Mouse (Mus musculus) liver, adult 2 months (tissue): ENCODE measurements at regions not wholly inside any gene's neighbourhood (a gene's known extent, or its start where the extent isn't known, plus 50 kb on each side); places are given as distances from the start of the nearest gene placed in this dataset.

Experiments used
- DNase-seq: peaks from one replicate; pipeline ENCODE4 v3.0.0-alpha.2; 2011; ENCODE audit warnings: low read depth, low spot score; ENCODE audit errors: extremely low read depth
- H3K27ac ChIP-seq: fragments of 200-500 bp; replicated peaks from 2 replicates; pipeline ENCODE4 v1.5.1; 2012; ENCODE audit warnings: low read depth, mild to moderate bottlenecking, control low read depth, inconsistent platforms, low read length; ENCODE audit not compliant: insufficient read depth
- H3K27me3 ChIP-seq: fragments of 200-500 bp; 2 replicates; pipeline ENCODE4 v1.6.1; 2012; ENCODE audit warnings: mild to moderate bottlenecking, moderate library complexity, low read length, inconsistent platforms; ENCODE audit not compliant: control insufficient read depth, insufficient read depth
- H3K36me3 ChIP-seq: fragments of 200-500 bp; 2 replicates; pipeline ENCODE4 v1.6.1; 2012; ENCODE audit warnings: low read length, inconsistent platforms; ENCODE audit not compliant: control insufficient read depth, insufficient read depth
- H3K4me1 ChIP-seq: fragments of 200-500 bp; 2 replicates; pipeline ENCODE4 v1.6.1; 2011; ENCODE audit warnings: low read length; ENCODE audit not compliant: control insufficient read depth, insufficient read depth
- H3K4me3 ChIP-seq: fragments of 200-500 bp; 2 replicates; pipeline ENCODE4 v1.5.1; 2011; ENCODE audit warnings: low read depth, mild to moderate bottlenecking, control low read depth, low read length, moderate library complexity; ENCODE audit not compliant: insufficient read depth
- H3K79me2 ChIP-seq: fragments of 200-500 bp; 2 replicates; pipeline ENCODE4 v1.6.1; 2012; ENCODE audit warnings: inconsistent platforms, mild to moderate bottlenecking, low read length, moderate library complexity; ENCODE audit not compliant: control insufficient read depth, insufficient read depth
- H3K9ac ChIP-seq: fragments of 200-500 bp; 2 replicates; pipeline ENCODE4 v1.6.1; 2012; ENCODE audit warnings: low read depth, mild to moderate bottlenecking, control low read depth, inconsistent platforms, low read length
- CTCF ChIP-seq: fragments of 200-500 bp; IDR thresholded peaks from 2 replicates; pipeline ENCODE4 v1.5.1; 2011; ENCODE audit warnings: low read depth, low read length, control low read depth
- POLR2A ChIP-seq: fragments of 200-500 bp; IDR thresholded peaks from 2 replicates; pipeline ENCODE4 v1.6.1; 2011; ENCODE audit warnings: low read length, control low read depth; ENCODE audit not compliant: insufficient read depth; ENCODE audit errors: extremely low read depth
- WGBS: fragments of 180-500 bp; shearing (Covaris S2); methylation state at CpG from one replicate; pipeline ENCODE4 v1.1.7; 2018; 5-methylcytosine and 5-hydroxymethylcytosine counted together

- Histone ChIP-seq H3K9ac (no peak overlapping the region), H3K27me3 (no peaks in the 10 kb centered on the region), H3K4me1 (peaks cover 2% of the 10 kb centered on the region; the same call in 1 of the 2 replicates), H3K4me3 (no peak overlapping the region), H3K79me2 (no peaks in the 10 kb centered on the region), H3K27ac (no peak overlapping the region), H3K36me3 (no peaks in the 10 kb centered on the region)
- WGBS = 74% methylated on average over 5 of the region's 5 CpGs
- TF ChIP-seq POLR2A (no peak), CTCF (no peak)
- no peak for DNase-seq
Measured at GRCm38 (mm10) chr9:14076728-14077127, 198.1 kb upstream of the Sesn3 start.

- Histone ChIP-seq H3K9ac (no peak overlapping the region), H3K4me3 (no peak overlapping the region), H3K27ac (no peak overlapping the region), H3K36me3 (no peaks in the 10 kb centered on the region), H3K27me3 (no peaks in the 10 kb centered on the region), H3K4me1 (no peaks in the 10 kb centered on the region), H3K79me2 (no peaks in the 10 kb centered on the region)
- TF ChIP-seq POLR2A (no peak), CTCF (no peak)
- WGBS = 57% methylated on average over 4 of the region's 4 CpGs
- no peak for DNase-seq
Measured at GRCm38 (mm10) chr9:14081138-14081537, 193.7 kb upstream of the Sesn3 start.

- TF ChIP-seq POLR2A = no peak
- TF ChIP-seq CTCF = no peak
- H3K27me3 ChIP-seq = no peaks in the 10 kb centered on the region
- DNase-seq = no peak
- no peaks in the 10 kb centered on the region for H3K4me1 ChIP-seq
- no peak overlapping the region for H3K27ac ChIP-seq
- no peaks in the 10 kb centered on the region for H3K36me3 ChIP-seq
- H3K79me2 ChIP-seq = no peaks in the 10 kb centered on the region
- H3K9ac ChIP-seq = no peak overlapping the region
- H3K4me3 ChIP-seq = no peak overlapping the region
- 54% methylated on average over 2 of the region's 2 CpGs for WGBS
Measured at GRCm38 (mm10) chr9:14086201-14086600, 188.7 kb upstream of the Sesn3 start.

- H3K9ac ChIP-seq = no peak overlapping the region
- 92% methylated on average over 3 of the region's 3 CpGs for WGBS
- H3K36me3 ChIP-seq = no peaks in the 10 kb centered on the region
- no peak overlapping the region for H3K4me3 ChIP-seq
- H3K27ac ChIP-seq = no peak overlapping the region
- no peak for DNase-seq
- H3K79me2 ChIP-seq = no peaks in the 10 kb centered on the region
- H3K4me1 ChIP-seq = no peaks in the 10 kb centered on the region
- H3K27me3 ChIP-seq = no peaks in the 10 kb centered on the region
- TF ChIP-seq CTCF (no peak), POLR2A (no peak)
Measured at GRCm38 (mm10) chr9:14086611-14087010, 188.3 kb upstream of the Sesn3 start.

- H3K36me3 ChIP-seq = no peaks in the 10 kb centered on the region
- TF ChIP-seq POLR2A (no peak), CTCF (no peak)
- DNase-seq = no peak
- WGBS = 82% methylated on average over 4 of the region's 4 CpGs
- no peaks in the 10 kb centered on the region for H3K79me2 ChIP-seq
- H3K9ac ChIP-seq = no peak overlapping the region
- no peak overlapping the region for H3K27ac ChIP-seq
- H3K27me3 ChIP-seq = no peaks in the 10 kb centered on the region
- no peaks in the 10 kb centered on the region for H3K4me1 ChIP-seq
- no peak overlapping the region for H3K4me3 ChIP-seq
Measured at GRCm38 (mm10) chr9:14087874-14088273, 187.0 kb upstream of the Sesn3 start.

- Histone ChIP-seq H3K9ac (no peak overlapping the region), H3K27ac (no peak overlapping the region), H3K4me3 (no peak overlapping the region), H3K79me2 (no peaks in the 10 kb centered on the region), H3K27me3 (no peaks in the 10 kb centered on the region), H3K4me1 (0 out of 2 replicates have a peak, but pooled peaks cover 2% of the 10 kb centered on the region), H3K36me3 (no peaks in the 10 kb centered on the region)
- TF ChIP-seq CTCF (no peak), POLR2A (no peak)
- WGBS = 88% methylated on average over 8 of the region's 8 CpGs
- no peak for DNase-seq
Measured at GRCm38 (mm10) chr9:14089791-14090256, 185.0 kb upstream of the Sesn3 start.
